Mouse (Mus musculus) liver, embryonic 14.5 days (tissue): ENCODE results near the gene Fam83d. TPM values are rescaled to one million over a fixed set of nuclear protein-coding genes. Genes with fewer than 3 reads are reported as not detected.
A peak's percentile ranks its signal among the peaks of the same experiment; 100 is the strongest.

ENCODE experiments used
- ATAC-seq: fragments of 200-750 bp; cut with Nextera tagmentation; 2 replicates; pipeline ENCODE4 v1.8.0; 2017; ENCODE audit warnings: moderate number of reproducible peaks, mild to moderate bottlenecking, moderate library complexity; ENCODE audit not compliant: insufficient read depth
- DNase-seq, 3 experiments: peaks; one replicate each; pipeline ENCODE4 v3.0.0-alpha.2; 2012 to 2013; ENCODE audit warnings: low read depth in 3 of 3, low spot score in 3 of 3
- H3K27ac ChIP-seq: fragments of 300-500 bp; sonication (generic); 2 replicates; pipeline ENCODE4 v1.5.1; 2014; ENCODE audit warnings: moderate library complexity, mild to moderate bottlenecking, control low read depth, inconsistent platforms
- H3K27me3 ChIP-seq: fragments of 300-500 bp; sonication (generic); 2 replicates; pipeline ENCODE4 v1.6.1; 2014; ENCODE audit warnings: mild to moderate bottlenecking, low read length, moderate library complexity; ENCODE audit not compliant: control insufficient read depth, insufficient read depth
- H3K36me3 ChIP-seq: fragments of 300-500 bp; sonication (generic); replicated peaks from 2 replicates; pipeline ENCODE4 v1.6.1; 2014; ENCODE audit warnings: low read depth; ENCODE audit not compliant: control insufficient read depth, insufficient read depth
- H3K4me1 ChIP-seq, 2 experiments: fragments of 200-500 bp in 1 of 2; fragments of 300-500 bp in 1 of 2; sonication (generic) in 1 of 2; replicated peaks; 2 replicates each; pipeline ENCODE4 v1.6.1; 2012 to 2014; ENCODE audit warnings: antibody characterized with exemption in 1 of 2, inconsistent platforms in 1 of 2, low read length in 1 of 2; ENCODE audit not compliant: control insufficient read depth in 2 of 2, insufficient read depth in 2 of 2
- H3K4me2 ChIP-seq: fragments of 300-500 bp; sonication (generic); 2 replicates; pipeline ENCODE4 v1.6.1; 2014; ENCODE audit warnings: low read depth, mild to moderate bottlenecking, control low read depth, moderate library complexity
- H3K4me3 ChIP-seq, 2 experiments: fragments of 200-500 bp in 1 of 2; fragments of 300-500 bp in 1 of 2; sonication (generic) in 1 of 2; 2 replicates each; pipeline ENCODE4 v1.5.1; 2012 to 2014; ENCODE audit warnings: low read depth in 2 of 2, low read length in 2 of 2, mild to moderate bottlenecking in 2 of 2, control low read depth in 1 of 2, inconsistent platforms in 1 of 2, moderate library complexity in 1 of 2; ENCODE audit not compliant: insufficient read depth in 1 of 2
- H3K9ac ChIP-seq: fragments of 300-500 bp; sonication (generic); replicated peaks from 2 replicates; pipeline ENCODE4 v1.6.1; 2014; ENCODE audit warnings: mild to moderate bottlenecking, control low read depth, moderate library complexity
- H3K9me3 ChIP-seq: fragments of 300-500 bp; sonication (generic); 2 replicates; pipeline ENCODE4 v1.6.1; 2016; ENCODE audit warnings: low read length, mixed read lengths; ENCODE audit not compliant: control insufficient read depth
- CTCF ChIP-seq: IDR thresholded peaks from 2 replicates; pipeline ENCODE4 v1.5.1; 2016; ENCODE audit warnings: antibody characterized with exemption, low read depth, control low read depth
- EP300 ChIP-seq: IDR thresholded peaks from 2 replicates; pipeline ENCODE4 v1.6.1; 2016; ENCODE audit warnings: antibody characterized with exemption, low read depth
- WGBS: fragments of 180-500 bp; shearing (Covaris S2); extraction: QIAGEN DNeasy Blood & Tissue Kit; methylation state at CpG from one replicate; pipeline ENCODE4 v1.1.7; 2014; ENCODE audit not compliant: insufficient replicate concordance; 5-methylcytosine and 5-hydroxymethylcytosine counted together
- polyA plus RNA-seq, 2 experiments: library from polyadenylated mRNA; depleted of rRNA in 1 of 2; stranded (reverse) in 1 of 2; unstranded in 1 of 2; fragments of >200 nt; fragmentation: Nextera tagmentation in 1 of 2; extraction: Ambion mirVana in 1 of 2; gene quantifications; 2 replicates each; pipeline versions ENCODE4 v1.2.1 to v1.2.3; 2012 to 2014

Gene Fam83d
- polyA plus RNA-seq, 2 experiments = 11.2 to 11.6 TPM

GRCm38 (mm10) chr2:158722135-158722534, 45.8 kb upstream of the Fam83d start:
- Histone ChIP-seq H3K4me1 (0 out of 4 replicates have a peak, but pooled peaks cover 0 to 3% of the 10 kb centered on the region in 2 experiments), H3K4me2 (no peak overlapping the region), H3K27me3 (no peaks in the 10 kb centered on the region), H3K4me3 (no peak overlapping the region), H3K9ac (no peak overlapping the region), H3K36me3 (no peaks in the 10 kb centered on the region), H3K27ac (no peak overlapping the region), H3K9me3 (no peaks in the 10 kb centered on the region)
- TF ChIP-seq EP300 (no peak), CTCF (no peak)
- ATAC-seq (no peak), DNase-seq (no peak)
- WGBS = 46% methylated on average over 3 of the region's 4 CpGs

GRCm38 (mm10) chr2:158722991-158723551, 44.8 kb upstream of the Fam83d start:
- ATAC-seq (no peak), DNase-seq (no peak)
- H3K27me3 ChIP-seq = no peaks in the 10 kb centered on the region
- WGBS = 0% methylated on average over 6 of the region's 6 CpGs
- H3K36me3 ChIP-seq = no peaks in the 10 kb centered on the region
- H3K9me3 ChIP-seq = no peaks in the 10 kb centered on the region
- TF ChIP-seq CTCF = no peak
- TF ChIP-seq EP300 = no peak
- 0 out of 4 replicates have a peak, but pooled peaks cover 0 to 3% of the 10 kb centered on the region in 2 experiments for H3K4me1 ChIP-seq
- no peak overlapping the region for H3K27ac ChIP-seq
- H3K4me3 ChIP-seq = no peak overlapping the region
- no peak overlapping the region for H3K9ac ChIP-seq
- no peak overlapping the region for H3K4me2 ChIP-seq

DNA sequence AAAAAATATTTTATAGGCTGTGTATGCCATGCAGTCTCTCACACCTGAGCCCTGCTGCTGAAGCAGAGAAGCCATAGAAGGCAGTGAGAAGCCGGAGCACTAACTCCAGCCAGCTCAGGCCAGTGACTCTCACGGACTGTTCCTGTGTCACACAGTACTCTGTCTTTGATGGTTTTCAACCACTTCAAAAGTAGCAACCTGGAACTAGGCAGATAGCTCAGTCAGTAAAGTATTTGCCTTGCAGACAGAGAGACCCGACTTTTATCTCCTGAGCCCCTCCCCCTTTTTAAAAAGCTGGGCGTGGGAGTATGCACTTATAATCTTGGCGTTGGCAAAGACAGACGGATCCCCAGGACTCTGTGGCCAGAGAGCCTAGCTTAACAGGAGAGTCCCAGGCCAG, 44.1 kb upstream of the Fam83d start:
- no peak overlapping the region for H3K9ac ChIP-seq
- ATAC-seq = no peak

DNA sequence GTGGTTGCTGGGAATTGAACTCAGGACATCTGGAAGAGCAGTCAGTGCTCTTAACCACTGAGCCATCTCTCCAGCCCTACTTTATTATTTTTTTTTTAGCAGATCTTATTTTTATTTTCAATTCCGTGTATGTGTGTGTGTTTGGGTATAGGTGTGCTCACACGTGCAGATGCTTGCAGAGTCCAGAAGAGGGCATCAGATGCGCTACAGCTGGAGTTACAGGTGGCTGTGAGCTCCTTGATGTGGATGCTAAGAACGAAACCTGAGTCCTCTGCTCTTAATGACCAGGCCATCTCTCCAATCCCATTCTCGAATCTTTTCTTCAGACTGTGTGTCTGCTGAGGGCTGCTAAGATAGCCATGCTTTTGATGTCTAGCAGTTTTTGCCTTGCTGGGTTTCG, 41.6 kb upstream of the Fam83d start:
- no peaks in the 10 kb centered on the region for H3K9me3 ChIP-seq
- DNase-seq (no peak), ATAC-seq (no peak)
- H3K27me3 ChIP-seq = no peaks in the 10 kb centered on the region
- no peak overlapping the region for H3K4me3 ChIP-seq
- H3K9ac ChIP-seq = no peak overlapping the region
- 56% methylated on average over 6 of the region's 6 CpGs for WGBS
- 0 out of 4 replicates have a peak, but pooled peaks cover 0 to 3% of the 10 kb centered on the region in 2 experiments for H3K4me1 ChIP-seq
- H3K4me2 ChIP-seq = no peak overlapping the region
- no peaks in the 10 kb centered on the region for H3K36me3 ChIP-seq
- H3K27ac ChIP-seq = no peak overlapping the region
- TF ChIP-seq CTCF (peak; percentile 33), EP300 (no peak)

More for the DNA sequence above, 44.1 kb upstream of the Fam83d start:
- WGBS = 8% methylated on average over 6 of the region's 6 CpGs
- no peaks in the 10 kb centered on the region for H3K36me3 ChIP-seq
- H3K9me3 ChIP-seq = no peaks in the 10 kb centered on the region
- H3K4me1 ChIP-seq = 0 out of 4 replicates have a peak, but pooled peaks cover 0 to 3% of the 10 kb centered on the region in 2 experiments
- H3K27ac ChIP-seq = no peak overlapping the region
- no peak overlapping the region for H3K4me2 ChIP-seq
- TF ChIP-seq EP300 (no peak), CTCF (no peak)
- H3K27me3 ChIP-seq = no peaks in the 10 kb centered on the region
- H3K4me3 ChIP-seq = no peak overlapping the region
- no peak for DNase-seq

- no peaks in the 10 kb centered on the region for H3K36me3 ChIP-seq
- H3K27ac ChIP-seq = no peak overlapping the region
- DNase-seq = no peak
- H3K9ac ChIP-seq = no peak overlapping the region
- no peak for ATAC-seq
- H3K4me2 ChIP-seq = no peak overlapping the region
- H3K4me3 ChIP-seq = no peak overlapping the region
- no peak for TF ChIP-seq EP300
- WGBS = 33% methylated on average over 7 of the region's 7 CpGs
- H3K27me3 ChIP-seq = no peaks in the 10 kb centered on the region
- H3K4me1 ChIP-seq = no peaks in the 10 kb centered on the region
- H3K9me3 ChIP-seq = no peaks in the 10 kb centered on the region
Observed at GRCm38 (mm10) chr2:158728061-158728815, 39.7 kb upstream of the Fam83d start.
